Mouse (Mus musculus) CH12.LX (cell line): ENCODE results near the gene Pgls.
A peak's percentile ranks its signal among the peaks of the same experiment; 100 is the strongest.

Source experiments
- CTCF ChIP-seq, 2 experiments: IDR thresholded peaks in 1 of 2; conservative IDR thresholded peaks in 1 of 2; 2 replicates each; pipeline ENCODE4 v1.5.1; 2011 to 2012; ENCODE audit warnings: low read depth in 2 of 2, low read length in 2 of 2, improper control_type of control experiment in 1 of 2, inconsistent platforms in 1 of 2, mild to moderate bottlenecking in 1 of 2, moderate library complexity in 1 of 2
- ELF1 ChIP-seq: IDR thresholded peaks from 2 replicates; pipeline ENCODE4 v1.6.1; 2014; ENCODE audit warnings: low read depth, mild to moderate bottlenecking, inconsistent platforms, low read length, improper control_type of control experiment
- EP300 ChIP-seq: IDR thresholded peaks from 2 replicates; pipeline ENCODE4 v1.6.1; 2011; ENCODE audit warnings: low read length, improper control_type of control experiment
- MAX ChIP-seq: IDR thresholded peaks from 2 replicates; pipeline ENCODE4 v1.6.1; 2011; ENCODE audit warnings: low read length, improper control_type of control experiment
- MEF2A ChIP-seq: IDR thresholded peaks from 2 replicates; pipeline ENCODE4 v1.6.1; 2014; ENCODE audit warnings: low read depth, mild to moderate bottlenecking, inconsistent platforms, low read length, improper control_type of control experiment, borderline replicate concordance
- POLR2A ChIP-seq: IDR thresholded peaks from 2 replicates; pipeline ENCODE4 v1.6.1; 2011; ENCODE audit warnings: low read depth, mild to moderate bottlenecking, improper control_type of control experiment, low read length
- SMC3 ChIP-seq: IDR thresholded peaks from 2 replicates; pipeline ENCODE4 v1.6.1; 2011; ENCODE audit warnings: low read depth, low read length, improper control_type of control experiment
- USF1 ChIP-seq: IDR thresholded peaks from 2 replicates; pipeline ENCODE4 v1.6.1; 2014; ENCODE audit warnings: low read depth, mild to moderate bottlenecking, inconsistent platforms, low read length, improper control_type of control experiment
- ZKSCAN1 ChIP-seq: IDR thresholded peaks from 2 replicates; pipeline ENCODE4 v1.6.1; 2012; ENCODE audit warnings: low read depth, inconsistent platforms, low read length, improper control_type of control experiment, borderline replicate concordance

DNA sequence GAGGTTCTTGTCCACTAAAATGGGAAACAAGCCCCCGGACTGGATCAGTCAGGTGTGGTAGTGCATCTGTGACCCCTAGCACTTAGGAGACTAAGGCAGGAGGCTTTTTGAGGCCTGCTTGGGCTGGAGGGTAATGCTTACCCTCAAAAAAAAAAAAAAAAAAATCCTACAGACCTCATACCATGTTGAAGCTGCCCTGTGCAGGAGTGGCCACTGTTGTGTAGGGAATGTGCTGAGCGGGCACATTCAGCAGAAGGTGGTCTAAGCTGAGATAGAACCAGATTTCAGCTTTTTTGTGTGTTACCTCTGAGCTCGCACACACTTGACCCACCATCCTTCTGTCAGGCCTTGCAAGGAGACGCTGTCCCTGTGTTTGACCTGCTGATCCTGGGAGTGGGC lies 2.3 kb downstream of the Pgls start:
- TF ChIP-seq POLR2A (0 out of 2 replicates have a peak, but pooled peaks have one; percentile 24), EP300 (no peak), ELF1 (no peak), MEF2A (no peak), ZKSCAN1 (no peak), CTCF (conservative IDR thresholded peaks at IDR 0.05 in 1 of 2, IDR thresholded peaks at IDR 0.05 in 1 of 2; ENCODE audit: low read depth in 2 of 2, low read length in 2 of 2) (no peak), MAX (no peak), SMC3 (no peak), USF1 (no peak)
